Mouse (Mus musculus) bone marrow macrophage, adult 2 months (primary cell): ENCODE results near the gene Hpn. TPM values are rescaled to one million over a fixed set of nuclear protein-coding genes. Genes with fewer than 3 reads are reported as not detected.

Experiments
- H3K27ac ChIP-seq: 2 replicates; pipeline ENCODE4 v1.5.1; 2012; ENCODE audit warnings: low read depth, low read length; ENCODE audit not compliant: insufficient read depth
- H3K4me1 ChIP-seq: 2 replicates; pipeline ENCODE4 v1.6.1; 2012; ENCODE audit warnings: low read length; ENCODE audit not compliant: control insufficient read depth, insufficient read depth
- H3K4me3 ChIP-seq: 2 replicates; pipeline ENCODE4 v1.5.1; 2012; ENCODE audit warnings: mild to moderate bottlenecking, low read length, moderate library complexity; ENCODE audit not compliant: insufficient read depth
- CTCF ChIP-seq: IDR thresholded peaks from 2 replicates; pipeline ENCODE4 v1.5.1; 2012; ENCODE audit warnings: low read depth, mild to moderate bottlenecking, low read length, moderate library complexity
- POLR2A ChIP-seq: IDR thresholded peaks from 2 replicates; pipeline ENCODE4 v1.6.1; 2012; ENCODE audit warnings: mild to moderate bottlenecking, low read depth, low read length, borderline replicate concordance
- polyA plus RNA-seq: library from polyadenylated mRNA; stranded (reverse); fragments of >200 nt; gene quantifications from 2 replicates; pipeline ENCODE4 v1.2.4, GENCODE M21; 2012; ENCODE audit not compliant: missing spikeins, insufficient read depth, insufficient read length

Hpn gene
- polyA plus RNA-seq, 1 experiment: 30.9 TPM

- no peak for TF ChIP-seq CTCF
- no peak for TF ChIP-seq POLR2A
- H3K4me3 ChIP-seq: no peak overlapping the region
- H3K4me1 ChIP-seq: peaks cover 46% of the 10 kb centered on the region
- H3K27ac ChIP-seq: no peak overlapping the region
These were observed 38.6 kb upstream of the Hpn start for GRCm38 (mm10) chr7:31153536-31154320.

GRCm38 (mm10) chr7:31151301-31152241 is 36.5 kb upstream of the Hpn start:
- no peak for TF ChIP-seq CTCF
- no peak; the same call in 1 of the 2 replicates for TF ChIP-seq POLR2A
- Histone ChIP-seq H3K4me3 (peak overlapping the region; percentile 91), H3K4me1 (peaks cover 55% of the 10 kb centered on the region), H3K27ac (peak overlapping the region; percentile 98)

DNA sequence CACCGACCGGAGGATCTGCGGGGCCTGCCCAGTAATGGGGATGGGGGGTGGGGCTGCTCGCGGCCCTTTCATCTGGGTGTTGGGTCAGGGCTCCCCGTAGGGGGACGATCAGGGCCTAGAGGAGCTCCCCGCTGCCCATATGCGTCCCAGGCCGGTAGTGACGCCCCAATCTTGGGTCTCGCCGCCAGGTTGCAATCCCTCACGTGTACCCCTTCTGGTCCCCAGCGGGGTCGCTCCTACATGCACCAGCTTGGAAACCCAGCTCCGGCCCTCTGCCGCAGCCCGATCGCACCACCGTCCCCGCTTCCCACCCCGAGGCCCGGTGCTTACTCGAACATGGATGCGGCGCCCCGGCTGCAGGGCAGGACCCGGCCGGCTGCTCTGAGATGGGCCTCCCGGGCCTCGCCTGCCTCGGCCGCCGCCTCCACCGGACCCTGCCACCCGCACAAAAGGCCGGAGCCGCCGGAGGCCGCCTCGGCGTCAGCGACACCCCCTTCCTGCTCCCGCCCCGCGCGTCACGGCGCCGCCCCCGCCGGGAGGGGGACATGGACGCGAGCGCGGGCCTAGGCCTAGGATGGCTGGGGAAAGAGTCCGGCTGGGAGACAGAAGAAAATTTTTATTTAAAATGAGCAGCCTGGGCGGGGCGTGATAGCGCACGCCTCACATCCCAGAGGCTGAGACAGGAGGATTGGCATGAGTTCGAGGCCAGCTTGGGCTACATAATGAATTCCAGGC is 35.6 kb upstream of the Hpn start:
- no peak for TF ChIP-seq POLR2A
- TF ChIP-seq CTCF: no peak; the same call in 1 of the 2 replicates
- peak overlapping the region; percentile 98 for H3K27ac ChIP-seq
- peak overlapping the region; percentile 91 for H3K4me3 ChIP-seq
- peaks cover 48% of the 10 kb centered on the region for H3K4me1 ChIP-seq

DNA sequence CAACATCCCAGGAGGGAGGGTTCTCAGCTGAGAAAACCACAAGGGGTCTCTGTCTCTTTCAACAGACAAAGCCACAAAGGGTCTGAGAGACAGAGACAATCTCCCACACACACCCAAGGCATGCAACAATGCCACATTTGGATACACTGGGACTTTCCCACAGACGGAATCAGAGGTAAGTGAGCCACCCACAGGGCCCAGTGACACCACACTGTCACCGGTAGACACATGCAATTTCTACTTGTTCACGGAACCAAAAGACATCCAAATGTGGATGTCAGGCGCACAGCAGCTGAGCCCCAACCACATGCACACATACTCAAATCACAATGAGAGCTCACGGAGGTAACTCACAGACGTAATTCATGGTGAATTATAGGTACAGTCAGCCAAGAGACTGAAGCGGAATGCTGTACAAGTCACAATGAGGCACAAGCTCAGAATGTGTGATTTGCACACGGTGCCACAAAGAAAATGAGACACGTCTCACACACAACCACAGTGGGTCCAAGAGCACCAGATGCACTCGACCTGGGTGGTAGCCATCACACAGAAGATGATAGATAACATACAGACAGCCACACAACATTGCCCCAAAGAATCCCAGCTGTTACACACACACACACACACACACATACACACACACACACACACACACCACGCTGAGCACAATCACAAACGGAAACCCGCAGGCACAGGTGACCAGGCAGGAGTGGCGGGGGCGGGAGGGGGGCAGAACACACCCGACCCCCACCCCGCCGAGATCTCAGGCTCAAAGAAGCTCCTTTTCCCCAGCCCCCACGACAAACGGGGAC is 34.9 kb upstream of the Hpn start:
- Histone ChIP-seq H3K4me3 (peak overlapping the region; percentile 91), H3K27ac (peak overlapping the region; percentile 98), H3K4me1 (peaks cover 41% of the 10 kb centered on the region)
- TF ChIP-seq POLR2A (no peak), CTCF (no peak)

DNA sequence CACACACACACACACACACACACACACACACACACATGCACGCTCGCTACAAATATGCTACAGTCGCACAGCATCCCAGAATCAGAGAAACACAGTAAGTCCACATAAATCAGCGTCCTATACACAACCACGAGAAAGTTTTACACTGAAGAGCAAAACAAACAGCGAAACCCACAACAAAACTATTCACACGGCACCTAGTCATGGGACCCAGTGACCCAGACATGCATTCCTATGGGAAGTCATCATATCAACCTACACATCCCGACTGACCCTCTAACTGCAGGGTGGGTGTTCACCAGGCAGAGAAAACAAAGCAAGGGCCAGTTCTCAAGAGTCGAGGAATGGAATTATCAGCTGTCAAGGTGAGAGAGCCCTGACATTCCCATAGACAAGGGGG is 34.2 kb upstream of the Hpn start:
- peak overlapping the region; percentile 91 for H3K4me3 ChIP-seq
- no peak overlapping the region for H3K27ac ChIP-seq
- H3K4me1 ChIP-seq: peaks cover 36% of the 10 kb centered on the region
- TF ChIP-seq CTCF: no peak
- no peak for TF ChIP-seq POLR2A

DNA sequence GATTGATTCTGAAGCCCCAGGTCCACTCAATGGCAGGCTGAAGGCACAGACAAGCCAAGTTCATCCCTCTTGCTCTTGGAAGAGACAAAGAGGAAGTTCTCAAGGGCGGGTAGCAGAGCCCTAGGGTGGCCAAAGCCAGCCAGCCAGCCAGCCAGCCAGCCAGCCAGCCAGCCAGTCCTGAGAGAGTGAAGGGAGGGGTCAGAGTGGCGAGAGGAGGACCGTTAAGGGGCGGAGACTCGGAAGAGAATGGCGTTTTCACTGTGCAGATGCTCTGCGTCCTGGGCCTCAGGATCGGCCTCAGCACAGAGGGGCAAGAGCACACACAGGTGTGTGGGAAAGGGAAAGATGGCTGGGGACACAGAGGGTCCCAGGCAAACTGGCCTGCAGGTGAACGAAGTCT is 33.7 kb upstream of the Hpn start:
- TF ChIP-seq POLR2A (no peak), CTCF (no peak)
- Histone ChIP-seq H3K4me3 (peak overlapping the region; percentile 91), H3K27ac (peak overlapping the region; percentile 56), H3K4me1 (peaks cover 33% of the 10 kb centered on the region)

DNA sequence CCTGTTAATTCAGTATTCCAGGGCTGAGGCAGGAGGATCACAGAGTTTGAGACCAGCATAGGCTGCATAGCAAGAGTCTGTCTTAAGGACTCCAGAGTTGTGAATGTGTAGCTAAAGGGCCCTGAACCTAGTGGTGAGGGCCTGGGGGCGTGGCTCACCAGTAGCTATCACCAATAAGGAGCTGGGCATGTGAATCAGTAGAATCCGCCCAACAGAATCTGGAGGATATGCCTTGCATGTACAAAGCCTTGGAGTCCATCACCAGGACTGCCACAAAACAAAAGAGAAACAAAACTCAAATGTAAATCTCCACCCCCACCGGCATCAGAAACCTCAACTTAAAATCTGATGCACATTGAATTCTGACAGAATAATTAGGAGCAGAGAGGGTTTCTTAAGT is 33.0 kb upstream of the Hpn start:
- Histone ChIP-seq H3K27ac (peak overlapping the region; percentile 56), H3K4me1 (peaks cover 28% of the 10 kb centered on the region), H3K4me3 (peak overlapping the region; percentile 24; the same call in 1 of the 2 replicates)
- TF ChIP-seq CTCF (no peak), POLR2A (no peak)

DNA sequence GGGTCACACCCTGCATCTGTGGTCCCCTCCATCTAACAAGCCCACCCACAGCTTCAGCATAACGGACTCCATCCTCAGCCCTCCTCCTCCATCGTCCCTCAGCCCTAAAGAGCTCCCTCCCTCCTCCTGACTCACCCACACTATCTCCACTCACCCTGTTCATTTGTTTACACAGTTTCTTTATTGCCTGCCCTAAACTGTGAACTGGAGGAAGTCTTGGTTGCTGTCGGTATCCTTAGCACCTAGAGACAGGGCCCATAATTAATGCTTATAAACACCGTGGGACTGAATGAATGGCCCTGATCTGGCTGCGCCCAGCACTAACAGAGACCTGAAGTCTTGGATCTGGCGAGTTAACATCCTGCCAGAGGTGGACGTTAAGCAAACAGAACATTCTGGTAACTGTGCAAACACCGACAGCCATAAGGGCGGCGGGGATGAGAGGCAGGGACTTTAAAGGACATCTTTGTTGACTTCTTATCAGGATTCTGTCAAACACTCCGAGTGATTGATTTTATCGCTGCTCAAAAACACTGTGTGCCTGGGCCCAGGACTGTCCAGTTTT is 30.6 kb upstream of the Hpn start:
- no peak for TF ChIP-seq POLR2A
- TF ChIP-seq CTCF: no peak
- Histone ChIP-seq H3K4me1 (peaks cover 18% of the 10 kb centered on the region), H3K27ac (no peak overlapping the region), H3K4me3 (no peak overlapping the region)
